Mouse (Mus musculus) liver, embryonic 14.5 days (tissue): ENCODE results near the gene Rgs18.

ENCODE experiments used
- CTCF ChIP-seq: IDR thresholded peaks from 2 replicates; pipeline ENCODE4 v1.5.1; 2016; ENCODE audit warnings: antibody characterized with exemption, low read depth, control low read depth
- EP300 ChIP-seq: IDR thresholded peaks from 2 replicates; pipeline ENCODE4 v1.6.1; 2016; ENCODE audit warnings: antibody characterized with exemption, low read depth

- TF ChIP-seq CTCF: no peak
- no peak for TF ChIP-seq EP300
Observed at GRCm38 (mm10) chr1:144704373-144704772, 70.9 kb downstream of the Rgs18 start.
